Mouse (Mus musculus): ENCODE results near the gene Zfp354b.

DNA sequence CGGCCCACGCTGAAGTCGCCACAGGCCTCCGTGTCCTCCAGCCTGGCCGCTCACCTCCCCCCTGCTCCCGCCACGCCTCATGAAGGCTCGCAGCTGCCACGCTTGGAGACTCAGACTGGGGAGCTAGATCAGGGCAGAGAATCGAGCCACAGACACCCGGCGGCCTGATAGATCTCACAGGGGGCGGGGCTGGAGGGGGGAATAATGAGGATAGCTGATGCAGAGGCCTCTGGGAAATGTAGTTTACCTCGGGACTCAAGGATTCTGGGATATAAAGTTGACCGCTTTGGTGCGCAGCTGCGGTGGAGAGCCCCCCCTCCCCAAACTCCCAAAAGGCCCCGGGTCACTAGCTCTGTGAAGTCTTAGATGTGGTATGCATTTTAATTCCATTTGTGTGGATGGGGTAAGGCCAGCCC is at the start of gene Zfp354b:
- TF ChIP-seq GATA1 (IDR thresholded peaks at IDR 0.05; ENCODE audit: low read length), result no peak
- no peak for TF ChIP-seq TAL1 (IDR thresholded peaks at IDR 0.05; ENCODE audit: low read length)

Data from erythroblast, embryonic 14.5 days (primary cell).